Mouse (Mus musculus) heart, postnatal 14 days (tissue): ENCODE results near the gene Iscu. TPM values are rescaled to one million over a fixed set of nuclear protein-coding genes. Genes with fewer than 3 reads are reported as not detected.

Source experiments
- DNase-seq, 2 experiments: peaks; one replicate each; pipeline ENCODE4 v3.0.0; 2021 to 2022
- intact Hi-C: fragments of 180-260 bp; cut with DNase I; formaldehyde crosslinking; loops from one replicate; pipeline ENCODE4 v1.15.1; 2025
- long read RNA-seq, 2 experiments: library from polyadenylated mRNA; stranded (forward); transcript quantifications; one replicate each; pipeline ENCODE4 v2.0.0; 2021
- total RNA-seq, 2 experiments: library from RNA; stranded (reverse); gene quantifications; 2 replicates each; pipeline ENCODE4 v1.2.3; 2021

The Iscu gene
- 100 to 1,000 TPM; 140 to 145 TPM for total RNA-seq
- long read RNA-seq, experiment 1, transcript Iscu-201 (5 exons, 957 nt), result major isoform, 217 of 235 reads
- long read RNA-seq, experiment 1, transcript Iscu-205 (5 exons, 489 nt), result minor isoform, 8 of 235 reads
- long read RNA-seq, experiment 1, partial matches to known transcripts, result 2 of 235 reads
- long read RNA-seq, experiment 1, other reads (novel, unspliced or antisense), result 1 of 235 reads
- long read RNA-seq, experiment 2, transcript Iscu-201 (5 exons, 957 nt), result major isoform, 190 of 204 reads
- long read RNA-seq, experiment 2, transcript Iscu-205 (5 exons, 489 nt), result minor isoform, 5 of 204 reads
- long read RNA-seq, experiment 2, partial matches to known transcripts, result 1 of 204 reads
- long read RNA-seq, experiment 2, other reads (novel, unspliced or antisense), result 1 of 204 reads

DNA sequence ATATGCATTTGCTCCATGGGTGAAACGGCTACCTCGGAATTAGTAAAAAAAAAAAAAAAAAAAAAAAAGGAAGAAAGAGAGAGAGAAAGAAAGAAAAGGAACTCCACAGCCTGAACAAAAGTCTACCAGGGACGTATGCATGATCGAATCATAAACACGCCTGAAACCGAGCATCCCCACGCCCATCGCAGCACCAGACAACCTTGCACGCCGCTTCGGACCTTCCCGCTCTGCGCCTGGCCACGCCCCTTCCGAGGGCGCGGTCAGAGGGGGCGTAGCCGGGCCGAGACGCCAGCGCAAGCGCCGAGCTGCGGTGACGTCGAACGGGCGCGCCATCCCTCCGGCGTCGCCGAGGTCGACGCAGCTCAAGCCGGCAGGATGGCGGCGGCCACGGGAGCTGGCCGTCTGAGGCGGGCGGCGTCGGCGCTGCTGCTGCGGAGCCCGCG lies at the start of gene Iscu, which contains the start of gene Sart3:
Gene Iscu (plus strand): TSS at position 299 of the 446 bp plus-strand sequence.
Gene Sart3 (minus strand): TSS at position 61 of the 446 bp plus-strand sequence.
- DNase-seq, result peak; percentile 98 to 99
- intact Hi-C loops, result loop anchor here (2.0 kb wide), 1 partner anchor 182 kb away; no protein-coding TSS in a partner anchor

GRCm38 (mm10) chr5:113723567-113724237 lies 48.8 kb upstream of the Iscu start:
- DNase-seq, result no peak
- intact Hi-C loops, result loop anchor here (1.0 to 5.0 kb wide), 4 partner anchors 71 to 357 kb away; partner anchors contain the start of gene Cmklr1

GRCm38 (mm10) chr5:113724446-113724845 lies 48.1 kb upstream of the Iscu start, which contains the start of gene 1700069L16Rik:
Gene 1700069L16Rik (minus strand): TSS chr5:113724772.
- DNase-seq, result peak; percentile 82 to 90
- intact Hi-C loops, result loop anchor here (1.0 to 5.0 kb wide), 4 partner anchors 72 to 358 kb away; partner anchors contain the start of gene Cmklr1

- intact Hi-C loops, result no loop called here
- no peak for DNase-seq
These were observed 47.1 kb upstream of the Iscu start for GRCm38 (mm10) chr5:113725417-113725816.

- DNase-seq, result no peak
- intact Hi-C loops, result no loop called here
These were observed 45.9 kb upstream of the Iscu start for GRCm38 (mm10) chr5:113726618-113727017.

DNA sequence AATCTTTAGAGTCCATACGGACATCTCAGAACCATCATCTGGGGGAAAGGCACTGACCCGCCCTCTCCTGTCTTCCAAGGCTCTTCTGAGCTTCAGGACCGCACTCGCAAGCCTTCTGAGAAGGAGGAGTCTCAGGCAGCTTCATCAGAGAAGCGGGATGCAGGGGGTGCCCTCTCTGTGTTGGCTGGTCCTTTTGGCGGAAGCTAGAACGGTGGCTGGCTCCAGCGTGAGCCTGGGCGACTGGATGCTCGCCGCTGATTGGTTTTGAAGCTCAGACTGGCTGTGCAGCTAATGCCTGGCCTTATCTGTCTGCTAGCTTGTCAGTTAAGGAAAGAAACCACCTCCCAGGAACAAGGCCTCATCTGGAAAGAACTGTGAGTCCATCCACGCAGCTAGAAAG lies 45.3 kb upstream of the Iscu start:
- DNase-seq, result no peak
- intact Hi-C loops, result no loop called here

GRCm38 (mm10) chr5:113728011-113728410 lies 44.5 kb upstream of the Iscu start:
- intact Hi-C loops, result no loop called here
- no peak for DNase-seq

DNA sequence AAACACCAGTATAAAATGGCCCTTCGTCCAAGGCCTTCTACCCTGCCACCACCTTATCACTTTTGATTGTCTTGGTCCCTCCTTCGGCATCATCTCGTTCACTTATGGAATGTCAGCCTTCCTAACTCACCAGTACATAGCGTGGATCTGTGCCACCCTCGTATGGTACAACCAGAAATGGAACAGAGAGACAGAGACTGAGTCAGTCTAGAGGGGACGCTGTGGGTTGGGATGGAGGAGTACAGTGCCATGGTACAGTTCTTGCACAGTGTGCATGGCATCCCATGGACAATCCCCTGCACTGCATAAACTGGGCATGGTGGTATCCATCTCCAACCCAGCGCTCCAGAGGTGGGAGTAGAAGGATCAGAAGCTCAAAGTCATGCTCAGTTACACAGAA lies 43.9 kb upstream of the Iscu start:
- intact Hi-C loops, result no loop called here
- no peak for DNase-seq

DNA sequence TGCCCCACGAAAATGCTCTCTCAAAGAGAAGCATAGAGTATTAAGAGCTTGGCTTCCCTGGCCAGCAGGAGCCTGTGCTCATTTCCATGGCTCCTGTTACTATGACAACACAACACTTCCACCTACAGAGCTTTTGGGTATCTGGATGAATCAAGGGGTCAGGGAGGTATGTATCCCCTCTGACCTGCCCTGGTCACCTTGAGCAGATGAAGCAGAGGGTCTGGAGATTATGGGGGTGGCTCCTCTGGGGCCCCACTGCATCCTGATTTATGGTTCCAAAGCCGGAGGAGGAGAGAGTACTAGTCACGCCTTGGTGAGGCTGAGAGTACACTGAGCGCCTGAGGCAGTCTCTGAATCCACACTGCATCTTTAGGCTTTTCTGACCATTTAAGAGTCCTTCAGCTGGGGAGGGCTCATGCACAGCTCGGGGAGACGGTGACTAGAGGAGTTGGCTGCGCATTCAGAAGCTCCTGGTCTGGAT lies 41.9 kb upstream of the Iscu start:
- intact Hi-C loops, result no loop called here
- no peak for DNase-seq

GRCm38 (mm10) chr5:113731174-113731573 lies 41.4 kb upstream of the Iscu start:
- intact Hi-C loops, result no loop called here
- DNase-seq, result no peak

DNA sequence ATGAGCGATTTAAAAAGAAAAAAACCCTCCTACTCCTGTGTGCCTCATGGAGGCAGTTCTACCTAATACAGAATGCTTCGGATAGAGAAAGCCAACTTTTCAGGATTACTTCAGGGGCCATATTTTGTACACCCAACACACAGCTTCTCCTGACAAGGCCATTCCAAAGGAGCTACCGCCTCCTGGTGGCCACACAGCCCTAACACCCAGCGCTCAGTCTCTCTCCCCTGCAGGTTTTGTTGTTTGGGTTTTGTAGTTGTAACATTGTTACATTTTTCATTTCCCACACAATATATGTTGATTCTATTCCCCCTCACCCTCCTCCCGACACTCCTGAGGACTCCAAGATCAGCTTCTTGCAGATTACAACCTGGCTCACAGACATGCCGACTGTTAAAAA lies 40.4 kb upstream of the Iscu start:
- intact Hi-C loops, result loop anchor here (2.0 kb wide), 1 partner anchor 365 kb away; no protein-coding TSS in a partner anchor
- peak; percentile 59 to 73 for DNase-seq

GRCm38 (mm10) chr5:113734376-113734775 lies 38.2 kb upstream of the Iscu start:
- DNase-seq, result no peak
- intact Hi-C loops, result no loop called here

GRCm38 (mm10) chr5:113735023-113735344 lies 37.6 kb upstream of the Iscu start:
- intact Hi-C loops, result no loop called here
- DNase-seq, result no peak

DNA sequence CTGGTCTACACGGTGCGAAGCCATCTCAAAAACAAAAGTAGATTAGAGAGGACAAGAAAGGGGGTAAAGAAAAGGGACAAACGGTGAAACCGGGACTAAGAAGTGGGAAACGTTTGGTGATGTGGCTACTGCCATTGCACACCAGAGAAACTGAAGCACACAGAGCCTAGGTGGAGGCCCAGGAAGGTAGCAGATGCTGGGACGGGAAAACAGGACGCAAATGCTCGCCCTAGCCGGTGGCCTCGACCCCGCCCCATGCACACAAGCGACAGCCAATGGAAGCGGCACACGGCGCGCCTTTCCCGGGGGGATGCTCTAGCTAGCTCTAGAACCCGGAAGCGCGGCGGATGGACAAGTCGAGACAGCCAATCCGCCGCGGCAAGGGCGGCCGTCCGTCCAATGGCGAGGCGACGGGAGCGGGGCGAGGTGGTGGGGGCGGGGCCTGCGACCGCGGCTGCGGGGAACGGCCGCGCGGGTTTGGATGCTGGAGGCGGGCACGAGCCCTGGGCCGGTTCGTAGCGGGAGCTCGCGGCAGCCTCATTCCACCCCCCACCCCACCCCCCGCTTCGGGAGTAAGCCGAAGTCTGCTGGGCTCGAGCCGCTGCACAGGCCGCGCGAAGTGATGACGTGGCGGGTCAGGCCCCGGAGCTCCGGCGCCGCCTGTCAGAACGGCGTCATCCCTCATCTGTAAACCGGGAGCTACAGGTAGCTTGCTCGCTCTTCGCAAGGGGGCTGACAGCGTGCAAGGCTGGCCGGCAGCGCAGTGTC lies 37.0 kb upstream of the Iscu start, which contains the start of gene Ficd:
Gene Ficd (plus strand): TSS at position 459 of the 768 bp plus-strand sequence.
- DNase-seq, result peak; percentile 93 to 94
- intact Hi-C loops, result loop anchor here (2.0 kb wide), 1 partner anchor 33 kb away; no protein-coding TSS in a partner anchor

DNA sequence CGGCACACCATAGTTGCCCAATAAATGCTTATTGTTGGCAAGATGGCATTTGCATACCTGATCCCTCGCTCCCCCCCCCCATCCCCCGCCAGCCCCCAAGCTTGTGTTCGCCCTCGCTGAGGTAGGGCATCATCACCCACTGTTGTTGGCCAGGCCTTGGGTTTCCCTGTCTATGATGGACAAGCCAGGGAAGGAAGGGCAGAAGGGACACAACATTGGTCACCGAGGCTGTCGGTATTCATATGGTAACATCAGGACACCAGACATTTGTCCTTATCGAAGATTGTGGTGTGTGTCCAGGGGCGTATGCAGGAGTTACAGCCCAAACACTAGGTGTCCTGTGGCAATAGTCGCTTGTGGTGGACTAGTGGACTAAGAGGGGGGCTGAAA lies 36.4 kb upstream of the Iscu start:
- intact Hi-C loops, result loop anchor here (2.0 kb wide), 1 partner anchor 33 kb away; no protein-coding TSS in a partner anchor
- DNase-seq, result no peak

DNA sequence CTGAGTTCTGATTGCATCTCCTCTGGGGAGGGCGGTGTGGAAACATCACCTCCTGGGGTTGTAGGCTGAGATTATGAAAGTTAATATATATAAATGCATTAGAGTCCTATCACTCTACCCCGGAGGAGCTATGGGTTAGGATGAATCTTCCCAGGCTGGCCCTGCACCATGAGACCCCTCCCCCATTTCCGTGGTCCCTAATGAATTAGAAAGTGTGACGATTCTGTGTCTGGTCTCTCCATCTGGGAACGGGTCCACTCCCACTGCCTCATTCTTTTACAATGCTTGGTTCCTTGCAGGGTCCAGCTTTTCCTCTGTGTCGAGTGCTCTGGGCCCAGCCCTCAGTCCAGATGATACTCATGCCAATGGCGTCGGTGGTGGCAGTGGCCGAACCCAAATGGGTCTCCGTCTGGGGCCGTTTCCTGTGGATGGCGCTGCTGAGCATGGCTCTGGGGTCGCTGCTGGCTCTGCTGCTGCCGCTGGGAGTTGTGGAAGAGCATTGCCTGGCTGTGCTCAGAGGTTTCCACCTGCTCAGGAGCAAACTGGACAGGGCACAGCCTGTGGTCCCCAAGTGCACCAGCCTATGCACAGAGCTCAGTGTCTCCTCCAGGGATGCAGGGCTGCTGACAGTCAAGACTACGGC lies 35.9 kb upstream of the Iscu start:
- DNase-seq, result no peak
- intact Hi-C loops, result loop anchor here (2.0 kb wide), 1 partner anchor 32 kb away; no protein-coding TSS in a partner anchor

- intact Hi-C loops, result loop anchor here (2.0 kb wide), 1 partner anchor 31 kb away; no protein-coding TSS in a partner anchor
- no peak for DNase-seq
These were observed 34.8 kb upstream of the Iscu start for GRCm38 (mm10) chr5:113737607-113738237.

DNA sequence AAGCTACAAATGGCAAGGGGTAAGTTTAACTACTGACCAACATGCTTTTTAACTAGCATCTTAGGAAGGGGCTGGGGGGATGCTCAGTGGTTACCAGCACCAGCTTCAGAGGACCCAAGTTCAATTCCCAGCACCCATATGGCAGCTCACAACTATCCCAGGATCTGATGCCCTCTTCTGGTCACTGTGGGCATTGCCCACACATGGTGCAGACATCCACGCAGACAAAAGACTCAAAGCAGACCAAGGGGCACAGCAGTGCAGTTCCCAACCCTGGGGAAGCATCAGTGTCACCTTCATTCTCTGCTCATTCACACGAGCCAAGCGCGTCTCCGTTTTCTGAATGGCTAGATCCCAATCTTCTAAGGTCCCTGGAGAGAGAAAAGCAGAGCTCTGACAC lies 24.9 kb upstream of the Iscu start:
- intact Hi-C loops, result no loop called here
- DNase-seq, result no peak
